ENCODE assay signal across 27 mouse cellular contexts in genomic region chr6:25899944-25900343, GRCm38 (mm10).
DNase-seq lines count a peak whose midpoint lies in the region; ATAC-seq and TF ChIP-seq lines count a peak whose summit lies in the region.
"Had no signal": no experiment of that assay in that cellular context is flagged by ENCODE, and none has a peak within 500 bp of the region (broad histone marks: within the 10 kb centered on the region; RNA-seq: fewer than 3 reads in every experiment).

No protein-coding gene starts in this region.

- H3K9ac ChIP-seq in embryonic facial prominence, embryonic 11.5 days (replicated peaks; ENCODE audit: low read length), result no peak overlapping the region
- H3K9ac ChIP-seq in kidney, postnatal 0 days (ENCODE audit: low read depth, low read length), result no peak overlapping the region
- H3K9ac ChIP-seq in kidney, embryonic 14.5 days (ENCODE audit: low read depth, low read length), result no peak overlapping the region
- H3K9ac ChIP-seq: heart, embryonic 13.5 days; hindbrain, embryonic 15.5 days; kidney, embryonic 15.5 days; liver, embryonic 15.5 days; lung, embryonic 15.5 days had no signal

- no peaks in the 10 kb centered on the region for H3K27me3 ChIP-seq in embryonic facial prominence, embryonic 11.5 days (ENCODE audit: control insufficient read depth, insufficient read depth, low read length)
- H3K27me3 ChIP-seq in embryonic facial prominence, embryonic 10.5 days (replicated peaks; ENCODE audit: low read depth, poor library complexity, severe bottlenecking), result no peaks in the 10 kb centered on the region
- H3K27me3 ChIP-seq in kidney, postnatal 0 days (ENCODE audit: insufficient read depth, low read length), result no peaks in the 10 kb centered on the region
- no peaks in the 10 kb centered on the region for H3K27me3 ChIP-seq in kidney, embryonic 14.5 days (ENCODE audit: control insufficient read depth, insufficient read depth, low read length)
- H3K27me3 ChIP-seq: heart, embryonic 13.5 days; hindbrain, embryonic 15.5 days; kidney, embryonic 15.5 days; liver, embryonic 15.5 days; lung, embryonic 15.5 days had no signal

- H3K36me3 ChIP-seq in embryonic facial prominence, embryonic 11.5 days (replicated peaks; ENCODE audit: control insufficient read depth, insufficient read depth, low read depth, low read length), result no peaks in the 10 kb centered on the region
- H3K36me3 ChIP-seq in embryonic facial prominence, embryonic 10.5 days (replicated peaks), result no peaks in the 10 kb centered on the region
- no peaks in the 10 kb centered on the region for H3K36me3 ChIP-seq in kidney, postnatal 0 days (ENCODE audit: insufficient read depth, low read length)
- H3K36me3 ChIP-seq in kidney, embryonic 14.5 days (ENCODE audit: control insufficient read depth, insufficient read depth, low read length), result no peaks in the 10 kb centered on the region
- H3K36me3 ChIP-seq: heart, embryonic 13.5 days; hindbrain, embryonic 15.5 days; kidney, embryonic 15.5 days; limb, embryonic 10.5 days; liver, embryonic 15.5 days; lung, embryonic 15.5 days had no signal

- DNase-seq in embryonic facial prominence, embryonic 11.5 days (ENCODE audit: low spot score), result peak; percentile 16
- DNase-seq in embryonic facial prominence, embryonic 10.5 days (ENCODE audit: low spot score), result no peak
- peak; percentile 49 for DNase-seq in kidney, postnatal 0 days (ENCODE audit: low spot score)
- DNase-seq in 3T3-L1 (ENCODE audit: low read depth, low spot score) (peak; percentile 3), MN1 (ENCODE audit: low spot score) (peak; percentile 15)
- DNase-seq in cerebellum, postnatal 25 days, result no peak
- DNase-seq: adrenal gland, postnatal 10 days; B cell, adult 2 months; cerebellum, adult 9-10 months; gastrocnemius, postnatal 25 days; heart, adult 18-20 months; kidney, postnatal 4 days; layer of hippocampus, adult 9-11 months; liver; lung, postnatal 4 days; right cerebral cortex, postnatal 25 days; spleen, adult 18-20 months had no signal

- H3K4me2 ChIP-seq in embryonic facial prominence, embryonic 11.5 days (ENCODE audit: low read depth, low read length), result no peak overlapping the region
- no peak overlapping the region for H3K4me2 ChIP-seq in kidney, postnatal 0 days (ENCODE audit: low read length)
- no peak overlapping the region for H3K4me2 ChIP-seq in kidney, embryonic 14.5 days (replicated peaks; ENCODE audit: low read depth, low read length)
- H3K4me2 ChIP-seq: heart, embryonic 13.5 days; hindbrain, embryonic 15.5 days; kidney, embryonic 15.5 days; liver, embryonic 15.5 days; lung, embryonic 15.5 days had no signal

- peak; percentile 45 for TF ChIP-seq CTCF in kidney, postnatal 0 days (IDR thresholded peaks at IDR 0.05; ENCODE audit: low read depth)

- H3K4me1 ChIP-seq in embryonic facial prominence, embryonic 11.5 days (ENCODE audit: control insufficient read depth, insufficient read depth, low read length), result no peaks in the 10 kb centered on the region
- H3K4me1 ChIP-seq in embryonic facial prominence, embryonic 10.5 days, result no peaks in the 10 kb centered on the region
- H3K4me1 ChIP-seq in kidney, postnatal 0 days (replicated peaks; ENCODE audit: insufficient read depth, low read length), result no peaks in the 10 kb centered on the region
- no peaks in the 10 kb centered on the region for H3K4me1 ChIP-seq in kidney, embryonic 14.5 days (ENCODE audit: control insufficient read depth, insufficient read depth, low read length)
- H3K4me1 ChIP-seq: heart, embryonic 13.5 days; hindbrain, embryonic 15.5 days; kidney, embryonic 15.5 days; limb, embryonic 10.5 days; liver, embryonic 15.5 days; lung, embryonic 15.5 days had no signal

- no peaks in the 10 kb centered on the region for H3K9me3 ChIP-seq in embryonic facial prominence, embryonic 11.5 days (replicated peaks; ENCODE audit: control insufficient read depth, low read length)
- no peaks in the 10 kb centered on the region for H3K9me3 ChIP-seq in embryonic facial prominence, embryonic 10.5 days
- H3K9me3 ChIP-seq in kidney, postnatal 0 days (replicated peaks; ENCODE audit: low read length), result no peaks in the 10 kb centered on the region
- no peaks in the 10 kb centered on the region; the same call in 1 of the 2 replicates for H3K9me3 ChIP-seq in kidney, embryonic 14.5 days (ENCODE audit: control insufficient read depth, low read length)
- H3K9me3 ChIP-seq: heart, embryonic 13.5 days; hindbrain, embryonic 15.5 days; kidney, embryonic 15.5 days; limb, embryonic 10.5 days; liver, embryonic 15.5 days; lung, embryonic 15.5 days had no signal

- no peak for ATAC-seq in embryonic facial prominence, embryonic 11.5 days (replicated peaks; ENCODE audit: insufficient number of reproducible peaks, low FRiP score, low TSS enrichment, low read depth)
- ATAC-seq in kidney, postnatal 0 days (replicated peaks; ENCODE audit: low FRiP score, low read depth), result no peak
- no peak for ATAC-seq in kidney, embryonic 14.5 days (ENCODE audit: low FRiP score, low TSS enrichment)
- ATAC-seq in inflammation-experienced regulatory T-cells, adult 6 months, result no peak
- ATAC-seq: forebrain, embryonic 16.5 days; intestine, postnatal 0 days had no signal

- no peak overlapping the region for H3K27ac ChIP-seq in embryonic facial prominence, embryonic 11.5 days (replicated peaks; ENCODE audit: low read depth, low read length)
- no peak overlapping the region for H3K27ac ChIP-seq in embryonic facial prominence, embryonic 10.5 days (replicated peaks)
- no peak overlapping the region for H3K27ac ChIP-seq in kidney, postnatal 0 days
- H3K27ac ChIP-seq in kidney, embryonic 14.5 days (ENCODE audit: low read depth, low read length), result no peak overlapping the region
- H3K27ac ChIP-seq: heart, embryonic 13.5 days; hindbrain, embryonic 15.5 days; kidney, embryonic 15.5 days; limb, embryonic 10.5 days; liver, embryonic 15.5 days; lung, embryonic 15.5 days had no signal

- no peak overlapping the region for H3K4me3 ChIP-seq in embryonic facial prominence, embryonic 11.5 days (ENCODE audit: low read depth, low read length)
- no peak overlapping the region for H3K4me3 ChIP-seq in embryonic facial prominence, embryonic 10.5 days
- no peak overlapping the region for H3K4me3 ChIP-seq in kidney, postnatal 0 days (replicated peaks; ENCODE audit: low read depth, low read length)
- no peak overlapping the region for H3K4me3 ChIP-seq in kidney, embryonic 14.5 days (ENCODE audit: low read length)
- H3K4me3 ChIP-seq: heart, embryonic 13.5 days; hindbrain, embryonic 15.5 days; kidney, embryonic 15.5 days; limb, embryonic 10.5 days; liver, embryonic 15.5 days; lung, embryonic 15.5 days had no signal

Comparison
In these comparisons a context has a peak if more than half of its experiments do, and no peak if none do; other contexts are left out.
1. DNase-seq: peak in embryonic facial prominence, embryonic 11.5 days (single experiment), kidney, postnatal 0 days (single experiment), 3T3-L1 (single experiment) and MN1 (single experiment); none in embryonic facial prominence, embryonic 10.5 days (single experiment) and cerebellum, postnatal 25 days (0 of 2).